Mouse (Mus musculus) heart, postnatal 36 days (tissue): ENCODE results near the gene Casq2. TPM values are rescaled to one million over a fixed set of nuclear protein-coding genes. Genes with fewer than 3 reads are reported as not detected.

ENCODE experiments used
- DNase-seq, 2 experiments: peaks; one replicate each; pipeline ENCODE4 v3.0.0; 2021 to 2022
- intact Hi-C: fragments of 180-260 bp; cut with DNase I; formaldehyde crosslinking; loops from one replicate; pipeline ENCODE4 v1.15.1; 2025
- total RNA-seq, 2 experiments: library from RNA; stranded (reverse); gene quantifications; 2 replicates each; pipeline ENCODE4 v1.2.3; 2021

Gene Casq2
- total RNA-seq, 2 experiments from 2014 or later, result 876 to 1,038 TPM

GRCm38 (mm10) chr3:102128242-102128641 is 42.0 kb downstream of the Casq2 start:
- DNase-seq, result no peak
- intact Hi-C loops, result no loop called here

GRCm38 (mm10) chr3:102130478-102130877 is 44.3 kb downstream of the Casq2 start:
- intact Hi-C loops, result no loop called here
- DNase-seq, result no peak

GRCm38 (mm10) chr3:102131627-102132324 is 45.6 kb downstream of the Casq2 start:
- no peak for DNase-seq

GRCm38 (mm10) chr3:102135389-102136113 is 49.3 kb downstream of the Casq2 start:
- DNase-seq, result no peak
- intact Hi-C loops, result no loop called here

More at GRCm38 (mm10) chr3:102131627-102132324, 45.6 kb downstream of the Casq2 start:
- intact Hi-C loops, result no loop called here

GRCm38 (mm10) chr3:102137158-102137557 is 50.9 kb downstream of the Casq2 start:
- intact Hi-C loops, result no loop called here

GRCm38 (mm10) chr3:102138899-102139298 is 52.7 kb downstream of the Casq2 start:
- DNase-seq, result no peak
- intact Hi-C loops, result no loop called here

More at GRCm38 (mm10) chr3:102137158-102137557, 50.9 kb downstream of the Casq2 start:
- DNase-seq, result no peak

GRCm38 (mm10) chr3:102140606-102141005 is 54.4 kb downstream of the Casq2 start:
- intact Hi-C loops, result no loop called here

GRCm38 (mm10) chr3:102141451-102141850 is 55.2 kb downstream of the Casq2 start:
- intact Hi-C loops, result no loop called here
- DNase-seq, result no peak

More at GRCm38 (mm10) chr3:102140606-102141005, 54.4 kb downstream of the Casq2 start:
- DNase-seq, result no peak

- DNase-seq, result no peak
- intact Hi-C loops, result no loop called here
Observed at GRCm38 (mm10) chr3:102141893-102142292, 55.7 kb downstream of the Casq2 start.

GRCm38 (mm10) chr3:102142947-102143346 is 56.7 kb downstream of the Casq2 start:
- intact Hi-C loops, result no loop called here

GRCm38 (mm10) chr3:102143536-102143935 is 57.3 kb downstream of the Casq2 start:
- intact Hi-C loops, result no loop called here
- DNase-seq, result no peak

More at GRCm38 (mm10) chr3:102142947-102143346, 56.7 kb downstream of the Casq2 start:
- DNase-seq, result no peak

- intact Hi-C loops, result no loop called here
- DNase-seq, result no peak
Observed at GRCm38 (mm10) chr3:102144401-102144800, 58.2 kb downstream of the Casq2 start.

GRCm38 (mm10) chr3:102145645-102146386 is 59.6 kb downstream of the Casq2 start:
- intact Hi-C loops, result no loop called here
- DNase-seq, result no peak

- DNase-seq, result no peak
- intact Hi-C loops, result no loop called here
Observed at GRCm38 (mm10) chr3:102146428-102146827, 60.2 kb downstream of the Casq2 start.

GRCm38 (mm10) chr3:102147189-102147588 is 61.0 kb downstream of the Casq2 start:
- intact Hi-C loops, result no loop called here
- no peak for DNase-seq

- intact Hi-C loops, result no loop called here
- DNase-seq, result no peak
Observed at GRCm38 (mm10) chr3:102149941-102150340, 63.7 kb downstream of the Casq2 start.

GRCm38 (mm10) chr3:102151850-102152249 is 65.6 kb downstream of the Casq2 start:
- intact Hi-C loops, result no loop called here
- no peak for DNase-seq

- intact Hi-C loops, result no loop called here
- no peak for DNase-seq
Observed at GRCm38 (mm10) chr3:102152471-102152870, 66.3 kb downstream of the Casq2 start.

- DNase-seq, result no peak
Observed at GRCm38 (mm10) chr3:102152872-102153271, 66.7 kb downstream of the Casq2 start.

GRCm38 (mm10) chr3:102154107-102154506 is 67.9 kb downstream of the Casq2 start:
- DNase-seq, result no peak
- intact Hi-C loops, result no loop called here

More at GRCm38 (mm10) chr3:102152872-102153271, 66.7 kb downstream of the Casq2 start:
- intact Hi-C loops, result no loop called here

GRCm38 (mm10) chr3:102156737-102157136 is 70.5 kb downstream of the Casq2 start:
- intact Hi-C loops, result loop anchor here (5.0 kb wide), 1 partner anchor 41 kb away; no protein-coding TSS in a partner anchor
- DNase-seq, result no peak
